Comparison of ENCODE assay signal across 25 mouse cellular contexts in genomic region chr3:127362611-127363393, GRCm38 (mm10).
A peak's percentile ranks its signal among the peaks of the same experiment; 100 is the strongest.
DNase-seq lines count a peak whose midpoint lies in the region; ATAC-seq and TF ChIP-seq lines count a peak whose summit lies in the region.
"Had no signal": no experiment of that assay in that cellular context is flagged by ENCODE, and none has a peak within 500 bp of the region (broad histone marks: within the 10 kb centered on the region; RNA-seq: fewer than 3 reads in every experiment).

No protein-coding gene starts in this region.

- no peak for DNase-seq in forebrain, postnatal 0 days
- no peak for DNase-seq in forebrain, embryonic 14.5 days (ENCODE audit: low spot score)
- DNase-seq in hindbrain, embryonic 11.5 days (ENCODE audit: low spot score), result no peak
- peak; percentile 60 for DNase-seq in 3T3-L1 (ENCODE audit: low read depth, low spot score)
- peak; percentile 50 for DNase-seq in brain, adult 2 months (ENCODE audit: low read depth, low spot score)
- DNase-seq in thymus, adult 2 months, result no peak
- no peak for DNase-seq in lung, postnatal 4 days
- DNase-seq: adrenal gland, postnatal 10 days; B cell, adult 2 months; embryo, embryonic 11 days; kidney, adult 18-20 months; kidney, postnatal 4 days; liver had no signal

- H3K9ac ChIP-seq in forebrain, postnatal 0 days, result no peak overlapping the region
- H3K9ac ChIP-seq in forebrain, embryonic 14.5 days (ENCODE audit: low read length), result no peak overlapping the region
- no peak overlapping the region for H3K9ac ChIP-seq in hindbrain, embryonic 15.5 days
- H3K9ac ChIP-seq in hindbrain, embryonic 11.5 days (ENCODE audit: low read depth, low read length), result no peak overlapping the region
- H3K9ac ChIP-seq: embryonic facial prominence, embryonic 15.5 days; heart, embryonic 13.5 days; liver, embryonic 15.5 days; lung, embryonic 15.5 days had no signal

- H3K36me3 ChIP-seq in forebrain, postnatal 0 days (ENCODE audit: insufficient read depth), result no peaks in the 10 kb centered on the region
- H3K36me3 ChIP-seq in forebrain, embryonic 14.5 days (ENCODE audit: control insufficient read depth, insufficient read depth, low read length), result no peaks in the 10 kb centered on the region
- H3K36me3 ChIP-seq in hindbrain, embryonic 15.5 days, result no peaks in the 10 kb centered on the region
- no peaks in the 10 kb centered on the region for H3K36me3 ChIP-seq in hindbrain, embryonic 11.5 days (ENCODE audit: control insufficient read depth, insufficient read depth, low read length)
- no peaks in the 10 kb centered on the region for H3K36me3 ChIP-seq in thymus, adult 2 months (ENCODE audit: control insufficient read depth, insufficient read depth, low read length)
- H3K36me3 ChIP-seq: embryonic facial prominence, embryonic 15.5 days; heart, embryonic 13.5 days; liver, embryonic 15.5 days; lung, embryonic 15.5 days; midbrain, embryonic 10.5 days had no signal

- H3K27me3 ChIP-seq in forebrain, postnatal 0 days (ENCODE audit: insufficient read depth, low read length), result no peaks in the 10 kb centered on the region
- H3K27me3 ChIP-seq in forebrain, embryonic 14.5 days (replicated peaks; ENCODE audit: control insufficient read depth, insufficient read depth, low read length), result no peaks in the 10 kb centered on the region
- H3K27me3 ChIP-seq in hindbrain, embryonic 15.5 days, result no peaks in the 10 kb centered on the region
- H3K27me3 ChIP-seq in hindbrain, embryonic 11.5 days (ENCODE audit: control insufficient read depth, insufficient read depth, low read length), result no peaks in the 10 kb centered on the region
- no peaks in the 10 kb centered on the region for H3K27me3 ChIP-seq in thymus, adult 2 months (ENCODE audit: control insufficient read depth, insufficient read depth, low read length)
- H3K27me3 ChIP-seq: CH12.LX; embryonic facial prominence, embryonic 15.5 days; heart, embryonic 13.5 days; liver, embryonic 15.5 days; lung, embryonic 15.5 days had no signal

- H3K4me1 ChIP-seq in forebrain, postnatal 0 days (ENCODE audit: insufficient read depth), result 0 out of 2 replicates have a peak, but pooled peaks cover 2% of the 10 kb centered on the region
- no peaks in the 10 kb centered on the region for H3K4me1 ChIP-seq in forebrain, embryonic 14.5 days (ENCODE audit: control insufficient read depth, insufficient read depth, low read length)
- H3K4me1 ChIP-seq in hindbrain, embryonic 15.5 days (replicated peaks), result peaks cover 10% of the 10 kb centered on the region
- no peaks in the 10 kb centered on the region for H3K4me1 ChIP-seq in hindbrain, embryonic 11.5 days (replicated peaks; ENCODE audit: control insufficient read depth, insufficient read depth, low read length)
- H3K4me1 ChIP-seq in thymus, adult 2 months (replicated peaks; ENCODE audit: control insufficient read depth, insufficient read depth, low read length), result no peaks in the 10 kb centered on the region
- H3K4me1 ChIP-seq: embryonic facial prominence, embryonic 15.5 days; heart, embryonic 13.5 days; liver, embryonic 15.5 days; lung, embryonic 15.5 days had no signal

- peak overlapping the region; percentile 29; the same call in 1 of the 2 replicates for H3K27ac ChIP-seq in forebrain, postnatal 0 days (ENCODE audit: low read depth, low read length)
- no peak overlapping the region for H3K27ac ChIP-seq in forebrain, embryonic 14.5 days (ENCODE audit: low read depth, low read length)
- H3K27ac ChIP-seq in hindbrain, embryonic 15.5 days (replicated peaks), result 0 out of 2 replicates have a peak overlapping the region, but pooled peaks have one; percentile 2
- H3K27ac ChIP-seq in hindbrain, embryonic 11.5 days (ENCODE audit: low read depth, low read length), result no peak overlapping the region
- no peak overlapping the region for H3K27ac ChIP-seq in thymus, adult 2 months (ENCODE audit: control insufficient read depth, insufficient read depth, low read length)
- H3K27ac ChIP-seq: embryonic facial prominence, embryonic 15.5 days; heart, embryonic 13.5 days; liver, embryonic 15.5 days; lung, embryonic 15.5 days; macrophage; midbrain, embryonic 10.5 days had no signal

- TF ChIP-seq CTCF in forebrain, postnatal 0 days (IDR thresholded peaks at IDR 0.05; ENCODE audit: low read depth), result no peak
- TF ChIP-seq CTCF in thymus, adult 2 months (IDR thresholded peaks at IDR 0.05; ENCODE audit: borderline replicate concordance, control insufficient read depth, extremely low read depth, insufficient read depth, low read length, poor library complexity), result no peak

- H3K4me2 ChIP-seq in forebrain, postnatal 0 days (ENCODE audit: low read depth), result no peak overlapping the region
- H3K4me2 ChIP-seq in forebrain, embryonic 14.5 days (ENCODE audit: low read length), result no peak overlapping the region
- no peak overlapping the region for H3K4me2 ChIP-seq in hindbrain, embryonic 15.5 days
- no peak overlapping the region for H3K4me2 ChIP-seq in hindbrain, embryonic 11.5 days (replicated peaks; ENCODE audit: low read depth, low read length)
- H3K4me2 ChIP-seq: embryonic facial prominence, embryonic 15.5 days; heart, embryonic 13.5 days; liver, embryonic 15.5 days; lung, embryonic 15.5 days had no signal

- no peak for TF ChIP-seq POLR2A in thymus, adult 2 months (IDR thresholded peaks at IDR 0.05; ENCODE audit: control insufficient read depth, extremely low read depth, insufficient read depth, low read length, poor library complexity)

- H3K9me3 ChIP-seq in forebrain, postnatal 0 days (ENCODE audit: low read length), result no peaks in the 10 kb centered on the region
- H3K9me3 ChIP-seq in forebrain, embryonic 14.5 days (replicated peaks; ENCODE audit: control insufficient read depth, low read length), result no peaks in the 10 kb centered on the region
- no peaks in the 10 kb centered on the region for H3K9me3 ChIP-seq in hindbrain, embryonic 15.5 days
- H3K9me3 ChIP-seq in hindbrain, embryonic 11.5 days (ENCODE audit: control insufficient read depth, low read length), result no peaks in the 10 kb centered on the region
- H3K9me3 ChIP-seq: embryonic facial prominence, embryonic 15.5 days; G1E; heart, embryonic 13.5 days; liver, embryonic 15.5 days; lung, embryonic 15.5 days; midbrain, embryonic 10.5 days had no signal

- ATAC-seq in forebrain, postnatal 0 days, result no peak
- ATAC-seq in forebrain, embryonic 14.5 days, result no peak
- no peak for ATAC-seq in hindbrain, embryonic 15.5 days (ENCODE audit: low FRiP score, low read depth)
- ATAC-seq in hindbrain, embryonic 11.5 days (ENCODE audit: low FRiP score), result no peak
- ATAC-seq: activated CD4-positive, CD25-positive, alpha-beta regulatory T cell, adult 4 months; inflammation-experienced regulatory T-cells, adult 6 months had no signal

- no peak overlapping the region for H3K4me3 ChIP-seq in forebrain, postnatal 0 days (ENCODE audit: low read depth, low read length)
- no peak overlapping the region for H3K4me3 ChIP-seq in forebrain, embryonic 14.5 days (ENCODE audit: low read depth, low read length)
- no peak overlapping the region for H3K4me3 ChIP-seq in hindbrain, embryonic 15.5 days
- H3K4me3 ChIP-seq in hindbrain, embryonic 11.5 days (ENCODE audit: low read depth, low read length), result no peak overlapping the region
- H3K4me3 ChIP-seq in thymus, adult 2 months (ENCODE audit: control insufficient read depth, insufficient read depth, low read length), result no peak overlapping the region
- H3K4me3 ChIP-seq: embryonic facial prominence, embryonic 15.5 days; heart, embryonic 13.5 days; left cerebral cortex, adult 2 months; liver, embryonic 15.5 days; lung, embryonic 15.5 days; midbrain, embryonic 10.5 days had no signal

- WGBS in forebrain, postnatal 0 days, result 84% methylated on average over 9 of the region's 9 CpGs
- WGBS in forebrain, embryonic 14.5 days, result 91% methylated on average over 9 of the region's 9 CpGs
- WGBS in hindbrain, embryonic 15.5 days, result 79% methylated on average over 9 of the region's 9 CpGs
- WGBS in hindbrain, embryonic 11.5 days, result 89% methylated on average over 9 of the region's 9 CpGs
- whole genome bisulfite sequencing in thymus, adult 2 months, result 92% methylated on average over 9 of the region's 9 CpGs

Comparison
In these comparisons a context has a peak if more than half of its experiments do, and no peak if none do; other contexts are left out.
1. H3K27ac ChIP-seq: peak in forebrain, postnatal 0 days (single experiment) and hindbrain, embryonic 15.5 days (single experiment); none in forebrain, embryonic 14.5 days (single experiment), hindbrain, embryonic 11.5 days (single experiment) and thymus, adult 2 months (single experiment).
2. DNase-seq: peak in 3T3-L1 (single experiment) and brain, adult 2 months (single experiment); none in forebrain, postnatal 0 days (single experiment), forebrain, embryonic 14.5 days (single experiment), hindbrain, embryonic 11.5 days (single experiment), thymus, adult 2 months (single experiment) and lung, postnatal 4 days (0 of 2).